Mouse (Mus musculus) neutrophil, adult 83 days (primary cell): ENCODE measurements around the gene Bend3. TPM values are rescaled to one million over a fixed set of nuclear protein-coding genes. Genes with fewer than 3 reads are reported as not detected.

ENCODE experiments used
- total RNA-seq, 2 experiments: library from RNA; stranded (reverse); gene quantifications; one replicate each; pipeline ENCODE4 v1.2.4; 2023

The Bend3 gene
- total RNA-seq = 1 to 10 TPM; 2.1 to 2.7 TPM

GRCm38 (mm10) chr10:43478751-43479435 lies at the start of gene Bend3:
Gene Bend3, plus strand, starts transcription at chr10:43478831.

GRCm38 (mm10) chr10:43523931-43524330 lies 45.3 kb downstream of the Bend3 start, which contains the start of gene Gm9803:
Gene Gm9803, plus strand, starts transcription at chr10:43524084.

DNA sequence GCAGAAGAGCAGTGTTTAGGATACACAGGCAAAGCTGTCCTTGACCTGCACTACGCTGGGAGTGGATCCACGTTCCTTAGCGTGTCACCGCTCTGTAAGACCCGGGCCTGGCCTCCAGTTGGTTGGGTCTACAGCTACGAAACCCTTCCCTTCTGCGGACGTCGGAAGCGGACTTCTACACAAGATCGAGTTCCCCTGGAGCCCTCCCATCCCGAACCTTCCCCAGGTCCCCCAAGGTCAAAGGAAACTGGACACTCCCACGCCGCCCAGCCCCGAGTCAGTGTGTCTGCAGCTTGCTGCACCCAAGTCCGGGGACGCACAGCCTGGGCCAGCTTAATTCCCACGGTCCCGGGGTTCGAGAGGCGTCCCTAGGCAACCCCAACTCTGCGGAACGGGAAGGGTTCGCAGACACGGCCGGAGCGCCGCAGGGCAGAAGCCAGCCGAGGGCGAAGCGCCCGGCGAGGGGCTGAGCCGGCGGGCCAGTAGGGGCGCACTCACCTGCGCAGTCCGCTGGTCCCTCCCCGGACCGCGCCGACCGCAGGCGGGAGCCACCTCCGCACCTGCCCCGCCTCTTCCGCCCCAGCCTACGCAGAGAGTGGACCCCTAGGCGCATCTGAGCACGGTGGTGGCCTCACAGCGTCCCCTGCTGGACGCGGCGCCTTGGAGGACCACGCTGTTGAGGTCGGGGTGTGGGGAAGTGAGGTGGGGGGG lies 62.0 kb downstream of the Bend3 start, which contains the start of gene 1700021F05Rik:
Gene 1700021F05Rik (minus strand): TSS at position 553 of the 711 bp plus-strand sequence.

Other genes with a start within 250 kb of the Bend3 start
- 1 to 10 TPM in 1 of 2 experiments, not detected in 1; 5.8 TPM for gene Gm9803, start 45.3 kb downstream of the Bend3 start, total RNA-seq
- gene 1700021F05Rik, start 62.2 kb downstream of the Bend3 start, total RNA-seq = 10 to 100 TPM; 11.9 to 12.8 TPM
- 100 to 1,000 TPM; 753 to 877 TPM for gene Cd24a, start 99.5 kb downstream of the Bend3 start, total RNA-seq